In genomic region chr2:32095351-32096121, GRCm38 (mm10) we compare ENCODE assay signal across 8 mouse cellular contexts. TPM values are rescaled to one million over a fixed set of nuclear protein-coding genes. Genes with fewer than 3 reads are reported as not detected.
A peak's percentile ranks its signal among the peaks of the same experiment; 100 is the strongest.
DNase-seq lines count a peak whose midpoint lies in the region; ATAC-seq and TF ChIP-seq lines count a peak whose summit lies in the region.

TSS of gene Plpp7 (plus strand) at chr2:32095528.

- 0 out of 2 replicates have a peak, but pooled peaks cover 3% of the 10 kb centered on the region for H3K9me3 ChIP-seq in erythroblast, embryonic 14.5 days (ENCODE audit: control insufficient read depth, low read length)
- no peaks in the 10 kb centered on the region for H3K9me3 ChIP-seq in embryonic facial prominence, embryonic 15.5 days (replicated peaks)
- H3K9me3 ChIP-seq in limb, embryonic 11.5 days (ENCODE audit: control insufficient read depth, low read length) = no peaks in the 10 kb centered on the region
- H3K9me3 ChIP-seq in midbrain, embryonic 10.5 days (replicated peaks) = 0 out of 2 replicates have a peak, but pooled peaks cover 2% of the 10 kb centered on the region

- no peak for TF ChIP-seq POLR2A in small intestine, adult 2 months (IDR thresholded peaks at IDR 0.05; ENCODE audit: low read depth, low read length)

- H3K4me3 ChIP-seq in erythroblast, embryonic 14.5 days (replicated peaks) = peak within 1 kb of the TSS; percentile 46
- H3K4me3 ChIP-seq in embryonic facial prominence, embryonic 15.5 days (replicated peaks) = peak within 1 kb of the TSS; percentile 34
- peak within 1 kb of the TSS; percentile 20 for H3K4me3 ChIP-seq in limb, embryonic 11.5 days (ENCODE audit: low read depth, low read length)
- peak within 1 kb of the TSS; percentile 48 for H3K4me3 ChIP-seq in midbrain, embryonic 10.5 days
- peak within 1 kb of the TSS; percentile 49 for H3K4me3 ChIP-seq in small intestine, adult 2 months (ENCODE audit: low read depth, low read length)

- peak; percentile 85 to 87 for DNase-seq in heart, adult 9 months (ENCODE audit: low spot score in 2 of 2)
- DNase-seq in kidney, adult 9 months = peak; percentile 67
- peak; percentile 49 for DNase-seq in limb, embryonic 11.5 days (ENCODE audit: low spot score)
- peak; percentile 71 for DNase-seq in midbrain, embryonic 10.5 days (ENCODE audit: low spot score)

- peaks cover 73% of the 10 kb centered on the region for H3K4me1 ChIP-seq in erythroblast, embryonic 14.5 days (ENCODE audit: control insufficient read depth)
- peaks cover 10% of the 10 kb centered on the region for H3K4me1 ChIP-seq in embryonic facial prominence, embryonic 15.5 days
- no peaks in the 10 kb centered on the region for H3K4me1 ChIP-seq in limb, embryonic 11.5 days (ENCODE audit: control insufficient read depth, insufficient read depth, low read length)
- H3K4me1 ChIP-seq in midbrain, embryonic 10.5 days = peaks cover 20% of the 10 kb centered on the region
- peaks cover 9% of the 10 kb centered on the region; the same call in 1 of the 2 replicates for H3K4me1 ChIP-seq in small intestine, adult 2 months (ENCODE audit: control insufficient read depth, insufficient read depth, insufficient read length, low read length)

- H3K27ac ChIP-seq in embryonic facial prominence, embryonic 15.5 days (replicated peaks) = peak within 1 kb of the TSS; percentile 34; the same call in 1 of the 2 replicates
- H3K27ac ChIP-seq in limb, embryonic 11.5 days (replicated peaks; ENCODE audit: low read depth, low read length) = no peak within 1 kb of the TSS
- peak within 1 kb of the TSS; percentile 82 for H3K27ac ChIP-seq in midbrain, embryonic 10.5 days (replicated peaks)
- peak within 1 kb of the TSS; percentile 30; the same call in 1 of the 2 replicates for H3K27ac ChIP-seq in small intestine, adult 2 months (ENCODE audit: insufficient read depth, low read depth, low read length)

- H3K4me2 ChIP-seq in embryonic facial prominence, embryonic 15.5 days (replicated peaks) = peak within 1 kb of the TSS; percentile 50
- peak within 1 kb of the TSS; percentile 44; the same call in 1 of the 2 replicates for H3K4me2 ChIP-seq in limb, embryonic 11.5 days (ENCODE audit: low read depth, severe bottlenecking)

- ATAC-seq in erythroblast, adult 5-6 weeks (replicated peaks; ENCODE audit: low FRiP score, poor library complexity, severe bottlenecking) = no peak
- ATAC-seq in embryonic facial prominence, embryonic 15.5 days (ENCODE audit: insufficient number of reproducible peaks, low FRiP score, low TSS enrichment, low read depth) = peak; percentile 79
- 0 out of 2 replicates have a peak, but pooled peaks have one; percentile 47 for ATAC-seq in limb, embryonic 11.5 days (ENCODE audit: insufficient number of reproducible peaks, low FRiP score, low TSS enrichment, low read depth)

- H3K9ac ChIP-seq in embryonic facial prominence, embryonic 15.5 days = peak within 1 kb of the TSS; percentile 26; the same call in 1 of the 2 replicates
- peak within 1 kb of the TSS; percentile 49; the same call in 1 of the 2 replicates for H3K9ac ChIP-seq in limb, embryonic 11.5 days (ENCODE audit: low read length)

- H3K27me3 ChIP-seq in erythroblast, embryonic 14.5 days (ENCODE audit: control insufficient read depth) = peaks cover 4% of the 10 kb centered on the region; the same call in 1 of the 2 replicates
- H3K27me3 ChIP-seq in embryonic facial prominence, embryonic 15.5 days = no peaks in the 10 kb centered on the region
- H3K27me3 ChIP-seq in limb, embryonic 11.5 days (ENCODE audit: control insufficient read depth, insufficient read depth, low read length) = no peaks in the 10 kb centered on the region
- peaks cover 2% of the 10 kb centered on the region for H3K27me3 ChIP-seq in midbrain, embryonic 10.5 days (ENCODE audit: low read depth, poor library complexity, severe bottlenecking)
- H3K27me3 ChIP-seq in small intestine, adult 2 months (ENCODE audit: control insufficient read depth, insufficient read depth, low read length) = no peaks in the 10 kb centered on the region

- 51% methylated on average over 22 of the region's 22 CpGs for WGBS in embryonic facial prominence, embryonic 15.5 days
- 54% methylated on average over 22 of the region's 22 CpGs for WGBS in limb, embryonic 11.5 days
- 59% methylated on average over 22 of the region's 22 CpGs for WGBS in midbrain, embryonic 10.5 days
- WGBS in small intestine, adult 2 months = 58% methylated on average over 22 of the region's 22 CpGs

- peaks cover 7% of the 10 kb centered on the region; the same call in 1 of the 2 replicates for H3K36me3 ChIP-seq in erythroblast, embryonic 14.5 days (ENCODE audit: control insufficient read depth)
- H3K36me3 ChIP-seq in embryonic facial prominence, embryonic 15.5 days = no peaks in the 10 kb centered on the region
- H3K36me3 ChIP-seq in limb, embryonic 11.5 days (ENCODE audit: control insufficient read depth, insufficient read depth, low read length) = no peaks in the 10 kb centered on the region
- 0 out of 2 replicates have a peak, but pooled peaks cover 4% of the 10 kb centered on the region for H3K36me3 ChIP-seq in midbrain, embryonic 10.5 days
- no peaks in the 10 kb centered on the region for H3K36me3 ChIP-seq in small intestine, adult 2 months (ENCODE audit: control insufficient read depth, insufficient read depth, low read length)

- TF ChIP-seq CTCF in small intestine, adult 2 months (IDR thresholded peaks at IDR 0.05; ENCODE audit: extremely low read depth, insufficient read length, insufficient replicate concordance, low read depth, low read length) = no peak

RNA-seq across cellular contexts. Expression of gene Plpp7, which starts in this region (rescaled TPM):
- polyA plus RNA-seq in erythroblast, embryonic 14.5 days (2012) = 0.32 and 0.48 TPM in 2 replicates
- total RNA-seq in erythroblast, adult 5-6 weeks (2015; ENCODE audit: low replicate concordance) = not detected in 2 replicates
- 0.60 TPM in 1 of 2 replicates, not detected in the other for total RNA-seq in erythroblast, adult 5-6 weeks (2017; ENCODE audit: low replicate concordance)
- 9.4 and 10.0 TPM in 2 replicates for polyA plus RNA-seq in embryonic facial prominence, embryonic 15.5 days (2015; fragmentation: Nextera tagmentation; extraction: Ambion mirVana)
- 2.7 and 3.8 TPM in 2 replicates for polyA plus RNA-seq in limb, embryonic 11.5 days (2014; fragmentation: Nextera tagmentation; extraction: Ambion mirVana)
- 7.1 and 7.8 TPM in 2 replicates for polyA plus RNA-seq in midbrain, embryonic 10.5 days (2016; fragmentation: Nextera tagmentation; extraction: Ambion mirVana)
- 2.2 and 3.5 TPM in 2 replicates for polyA plus RNA-seq in small intestine, adult 2 months (2012; rRNA removed)
